Mouse (Mus musculus): Measurements from ENCODE around the gene Lypd6b. TPM values are rescaled to one million over a fixed set of nuclear protein-coding genes. Genes with fewer than 3 reads are reported as not detected.

Lypd6b gene
- polyA plus RNA-seq, 1 experiment = 1.5 TPM

DNA sequence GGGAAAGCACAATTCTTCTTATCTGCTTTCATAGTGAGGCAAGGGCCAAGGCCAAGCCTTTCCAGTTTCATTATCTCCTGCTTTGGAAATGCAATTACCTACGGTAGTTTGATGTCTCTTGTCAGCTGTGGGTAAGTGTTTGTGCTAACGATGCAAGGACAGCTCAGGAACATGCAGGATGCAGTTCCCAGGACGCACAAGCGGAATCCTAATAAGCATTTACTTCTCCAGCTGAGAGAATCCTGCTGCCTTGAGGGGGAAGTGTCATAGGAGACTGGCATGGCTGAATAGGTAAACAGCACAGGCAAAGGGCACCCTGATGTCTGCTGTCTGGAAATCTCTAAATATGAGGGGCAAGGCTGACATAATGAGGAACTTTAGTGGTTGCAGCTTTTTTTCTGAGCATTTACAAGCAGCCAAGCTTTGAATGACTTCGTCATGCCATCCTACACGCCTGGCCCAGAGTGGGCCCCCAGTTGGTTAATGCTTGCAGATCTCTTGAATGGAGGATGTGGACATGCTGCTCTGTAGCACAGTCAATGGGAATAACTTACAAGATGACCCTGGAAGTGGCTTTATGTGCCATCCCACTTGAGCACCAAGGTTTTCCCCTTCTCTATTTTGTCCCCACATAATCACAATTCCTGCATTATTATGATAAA lies 165.3 kb downstream of the Lypd6b start:
- Histone ChIP-seq H3K4me1 (ENCODE audit: control insufficient read depth, insufficient read depth, low read length) (no peaks in the 10 kb centered on the region), H3K27me3 (replicated peaks; ENCODE audit: control insufficient read depth, insufficient read depth, low read length) (no peaks in the 10 kb centered on the region), H3K27ac (ENCODE audit: insufficient read depth, low read depth, low read length) (no peak overlapping the region), H3K4me3 (ENCODE audit: insufficient read depth, low read depth, low read length) (no peak overlapping the region), H3K36me3 (ENCODE audit: control insufficient read depth, insufficient read depth, low read length) (no peaks in the 10 kb centered on the region)
- no peak for DNase-seq
- whole genome bisulfite sequencing = 75% methylated on average over 6 of the region's 6 CpGs
- TF ChIP-seq POLR2A (IDR thresholded peaks at IDR 0.05; ENCODE audit: low read depth, low read length) (no peak), CTCF (conservative IDR thresholded peaks at IDR 0.05; ENCODE audit: insufficient read depth, insufficient read length, low read depth, low read length) (no peak)

DNA sequence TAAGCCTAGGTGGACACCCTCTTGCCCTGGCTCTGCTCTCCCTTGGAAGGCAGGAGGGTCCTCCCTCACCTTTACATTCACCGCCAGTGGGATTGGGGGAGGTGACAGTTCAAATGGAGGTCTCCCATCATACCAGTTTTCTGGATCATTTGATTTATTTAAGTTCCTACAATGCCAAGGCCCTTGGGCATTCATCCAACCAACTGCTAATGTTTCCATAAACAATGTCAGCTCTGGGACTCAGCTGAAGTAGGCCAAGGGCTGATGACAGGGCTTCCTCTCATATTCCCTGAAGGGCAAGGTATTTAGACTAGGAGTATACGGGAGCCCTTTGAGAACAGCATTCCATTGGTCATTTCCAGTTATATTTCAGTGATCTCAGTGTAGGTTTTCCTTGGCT lies 170.0 kb downstream of the Lypd6b start:
- Histone ChIP-seq H3K36me3 (ENCODE audit: control insufficient read depth, insufficient read depth, low read length) (no peaks in the 10 kb centered on the region), H3K4me3 (ENCODE audit: insufficient read depth, low read depth, low read length) (no peak overlapping the region), H3K27me3 (replicated peaks; ENCODE audit: control insufficient read depth, insufficient read depth, low read length) (no peaks in the 10 kb centered on the region), H3K27ac (ENCODE audit: insufficient read depth, low read depth, low read length) (no peak overlapping the region), H3K4me1 (ENCODE audit: control insufficient read depth, insufficient read depth, low read length) (no peaks in the 10 kb centered on the region)
- TF ChIP-seq CTCF (conservative IDR thresholded peaks at IDR 0.05; ENCODE audit: insufficient read depth, insufficient read length, low read depth, low read length) (no peak), POLR2A (IDR thresholded peaks at IDR 0.05; ENCODE audit: low read depth, low read length) (no peak)
- 61% methylated on average over 2 of the region's 2 CpGs for WGBS
- peak; percentile 4 for DNase-seq

DNA sequence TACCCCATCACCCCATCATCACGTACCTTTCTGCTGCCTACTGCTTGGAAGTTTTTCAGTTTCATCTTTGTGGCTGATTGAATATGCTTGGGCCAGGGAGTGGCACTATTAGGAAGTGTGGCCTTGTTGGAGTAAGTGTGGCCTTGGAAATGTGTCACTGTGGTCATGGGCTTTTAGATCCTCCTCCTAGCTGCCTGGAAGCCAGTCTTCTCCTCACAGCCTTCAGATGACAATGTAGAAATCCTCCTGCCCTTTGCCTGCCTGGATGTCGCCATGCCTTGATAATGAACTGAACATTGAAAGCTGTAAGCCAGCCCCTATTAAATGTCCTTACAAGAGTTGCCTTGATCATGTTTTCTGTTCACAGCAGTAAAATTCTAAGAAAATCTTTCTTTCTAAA lies 174.5 kb downstream of the Lypd6b start:
- TF ChIP-seq POLR2A (IDR thresholded peaks at IDR 0.05; ENCODE audit: low read depth, low read length) = no peak
- Histone ChIP-seq H3K4me3 (ENCODE audit: insufficient read depth, low read depth, low read length) (no peak overlapping the region), H3K36me3 (ENCODE audit: control insufficient read depth, insufficient read depth, low read length) (no peaks in the 10 kb centered on the region), H3K27me3 (replicated peaks; ENCODE audit: control insufficient read depth, insufficient read depth, low read length) (no peaks in the 10 kb centered on the region), H3K4me1 (ENCODE audit: control insufficient read depth, insufficient read depth, low read length) (no peaks in the 10 kb centered on the region), H3K27ac (ENCODE audit: insufficient read depth, low read depth, low read length) (no peak overlapping the region)
- no peak for DNase-seq
- 91% methylated on average over 2 of the region's 2 CpGs for WGBS

DNA sequence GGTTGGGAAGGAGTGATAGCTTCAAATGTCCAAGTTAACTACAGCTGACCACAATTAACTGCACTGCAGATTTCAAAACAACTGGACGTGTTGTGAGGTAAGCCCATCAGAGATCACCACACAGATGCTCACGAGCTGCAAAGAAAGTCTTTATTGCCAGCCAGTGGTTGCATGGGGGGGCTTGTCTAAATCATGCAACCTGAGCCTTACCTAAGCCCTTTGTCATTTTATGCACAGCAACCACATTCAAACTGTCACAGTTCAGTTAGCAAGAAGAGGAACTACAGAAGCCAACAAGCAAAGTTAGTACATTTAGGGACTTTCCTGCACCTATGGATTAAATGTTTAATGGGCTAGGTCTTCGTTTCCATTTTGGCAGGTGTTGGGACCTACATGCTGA lies 177.4 kb downstream of the Lypd6b start:
- Histone ChIP-seq H3K4me1 (ENCODE audit: control insufficient read depth, insufficient read depth, low read length) (no peaks in the 10 kb centered on the region), H3K36me3 (ENCODE audit: control insufficient read depth, insufficient read depth, low read length) (no peaks in the 10 kb centered on the region), H3K27ac (ENCODE audit: insufficient read depth, low read depth, low read length) (no peak overlapping the region), H3K4me3 (ENCODE audit: insufficient read depth, low read depth, low read length) (no peak overlapping the region), H3K27me3 (replicated peaks; ENCODE audit: control insufficient read depth, insufficient read depth, low read length) (no peaks in the 10 kb centered on the region)
- WGBS = 36% methylated on average over 3 of the region's 3 CpGs
- DNase-seq = no peak
- TF ChIP-seq POLR2A (IDR thresholded peaks at IDR 0.05; ENCODE audit: low read depth, low read length) (no peak), CTCF (conservative IDR thresholded peaks at IDR 0.05; ENCODE audit: insufficient read depth, insufficient read length, low read depth, low read length) (no peak)

DNA sequence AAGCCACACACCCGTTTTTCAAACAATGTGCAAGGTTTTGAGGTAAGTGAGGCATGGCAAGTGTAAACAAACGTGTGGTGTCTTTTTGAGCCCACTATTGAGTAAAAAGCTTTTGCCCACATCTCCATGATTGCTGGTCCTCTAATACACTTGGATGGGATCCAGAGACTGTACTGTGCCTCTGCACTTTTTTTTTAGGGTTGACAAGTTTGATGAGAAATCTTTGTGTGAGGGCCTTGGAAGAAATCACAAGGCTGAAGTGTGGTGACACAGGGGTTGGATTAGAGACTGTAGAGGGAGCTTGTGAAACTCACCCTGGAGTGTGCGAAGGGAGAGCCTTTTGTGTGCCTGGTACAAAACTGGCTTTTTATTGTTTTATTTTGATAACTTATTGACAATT lies 180.3 kb downstream of the Lypd6b start:
- TF ChIP-seq CTCF (conservative IDR thresholded peaks at IDR 0.05; ENCODE audit: insufficient read depth, insufficient read length, low read depth, low read length) (no peak), POLR2A (IDR thresholded peaks at IDR 0.05; ENCODE audit: low read depth, low read length) (no peak)
- no peak overlapping the region for H3K27ac ChIP-seq (ENCODE audit: insufficient read depth, low read depth, low read length)
- WGBS = 68% methylated on average over 3 of the region's 3 CpGs
- H3K4me1 ChIP-seq (ENCODE audit: control insufficient read depth, insufficient read depth, low read length) = no peaks in the 10 kb centered on the region
- no peaks in the 10 kb centered on the region for H3K27me3 ChIP-seq (replicated peaks; ENCODE audit: control insufficient read depth, insufficient read depth, low read length)
- no peak for DNase-seq
- H3K4me3 ChIP-seq (ENCODE audit: insufficient read depth, low read depth, low read length) = no peak overlapping the region
- H3K36me3 ChIP-seq (ENCODE audit: control insufficient read depth, insufficient read depth, low read length) = no peaks in the 10 kb centered on the region

DNA sequence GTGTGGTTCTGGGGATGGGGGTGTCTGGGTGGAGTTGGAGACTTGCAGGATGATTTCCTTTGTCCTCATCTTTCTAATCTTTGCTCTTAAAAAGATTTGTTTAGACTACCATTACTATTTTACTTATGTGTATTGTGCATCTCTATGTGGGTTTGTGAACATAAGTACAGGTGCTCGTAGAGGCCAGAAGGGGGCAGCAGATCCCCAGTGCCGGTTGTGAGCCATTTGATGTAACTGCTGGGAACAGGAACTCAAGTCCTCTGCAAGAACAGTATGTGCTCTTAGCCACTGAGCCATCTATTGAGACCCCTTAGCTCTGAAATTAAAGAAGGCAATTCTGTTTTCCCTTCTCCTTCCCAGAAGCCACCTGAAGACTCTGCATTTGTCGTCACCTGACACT lies 183.5 kb downstream of the Lypd6b start:
- no peak for DNase-seq
- Histone ChIP-seq H3K27ac (ENCODE audit: insufficient read depth, low read depth, low read length) (no peak overlapping the region), H3K4me3 (ENCODE audit: insufficient read depth, low read depth, low read length) (no peak overlapping the region), H3K4me1 (ENCODE audit: control insufficient read depth, insufficient read depth, low read length) (no peaks in the 10 kb centered on the region), H3K36me3 (ENCODE audit: control insufficient read depth, insufficient read depth, low read length) (no peaks in the 10 kb centered on the region), H3K27me3 (replicated peaks; ENCODE audit: control insufficient read depth, insufficient read depth, low read length) (no peaks in the 10 kb centered on the region)
- TF ChIP-seq CTCF (conservative IDR thresholded peaks at IDR 0.05; ENCODE audit: insufficient read depth, insufficient read length, low read depth, low read length) (0 out of 2 replicates have a peak, but pooled peaks have one; percentile 3), POLR2A (IDR thresholded peaks at IDR 0.05; ENCODE audit: low read depth, low read length) (no peak)
- WGBS = 92% methylated on average over 3 of the region's 3 CpGs

DNA sequence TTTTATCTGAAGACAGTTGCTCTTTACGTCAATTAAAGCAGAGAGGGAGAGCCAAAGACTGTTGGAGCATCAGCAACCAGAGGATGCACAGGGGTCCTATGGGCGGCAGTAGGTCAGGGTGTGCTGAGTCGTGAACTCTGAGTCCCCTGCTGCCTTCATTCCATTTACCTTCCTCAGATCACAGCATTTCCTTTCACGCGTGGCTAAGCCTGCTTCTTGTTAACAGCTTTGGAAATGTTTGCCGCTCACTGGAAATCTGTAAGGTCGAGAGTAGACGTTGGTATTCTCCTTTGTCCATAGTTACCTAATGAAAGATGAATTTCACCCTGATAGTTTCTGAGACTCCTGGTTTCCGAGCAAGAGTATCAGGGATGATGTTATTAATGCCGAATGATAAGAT lies 191.1 kb downstream of the Lypd6b start:
- no peaks in the 10 kb centered on the region for H3K36me3 ChIP-seq (ENCODE audit: control insufficient read depth, insufficient read depth, low read length)
- no peaks in the 10 kb centered on the region for H3K27me3 ChIP-seq (replicated peaks; ENCODE audit: control insufficient read depth, insufficient read depth, low read length)
- no peak for TF ChIP-seq POLR2A (IDR thresholded peaks at IDR 0.05; ENCODE audit: low read depth, low read length)
- no peak overlapping the region for H3K27ac ChIP-seq (ENCODE audit: insufficient read depth, low read depth, low read length)
- no peak overlapping the region for H3K4me3 ChIP-seq (ENCODE audit: insufficient read depth, low read depth, low read length)
- 50% methylated on average over 10 of the region's 10 CpGs for WGBS
- no peaks in the 10 kb centered on the region for H3K4me1 ChIP-seq (ENCODE audit: control insufficient read depth, insufficient read depth, low read length)
- no peak for DNase-seq

Data from kidney, adult 2 months (tissue).